Mouse (Mus musculus) hindbrain, postnatal 0 days (tissue): Measurements from ENCODE around the gene Inha. TPM values are rescaled to one million over a fixed set of nuclear protein-coding genes. Genes with fewer than 3 reads are reported as not detected.
A peak's percentile ranks its signal among the peaks of the same experiment; 100 is the strongest.

ENCODE experiments used
- ATAC-seq: fragments of 200-750 bp; cut with Nextera tagmentation; 2 replicates; pipeline ENCODE4 v1.8.0; 2017; ENCODE audit warnings: mild to moderate bottlenecking, moderate TSS enrichment, moderate library complexity
- DNase-seq: peaks from one replicate; pipeline ENCODE4 v3.0.0-alpha.2; 2015; ENCODE audit warnings: low spot score
- H3K27ac ChIP-seq: fragments of 300-500 bp; sonication (generic); 2 replicates; pipeline ENCODE4 v1.5.1; 2014; ENCODE audit warnings: mild to moderate bottlenecking
- H3K27me3 ChIP-seq: fragments of 300-500 bp; sonication (generic); 2 replicates; pipeline ENCODE4 v1.6.1; 2014; ENCODE audit warnings: low read length, mixed read lengths; ENCODE audit not compliant: insufficient read depth
- H3K36me3 ChIP-seq: fragments of 300-500 bp; sonication (generic); 2 replicates; pipeline ENCODE4 v1.6.1; 2014; ENCODE audit warnings: low read length, mixed read lengths; ENCODE audit not compliant: insufficient read depth
- H3K4me1 ChIP-seq: fragments of 300-500 bp; sonication (generic); 2 replicates; pipeline ENCODE4 v1.6.1; 2014; ENCODE audit warnings: antibody characterized with exemption, low read length, mixed read lengths; ENCODE audit not compliant: insufficient read depth
- H3K4me2 ChIP-seq: fragments of 300-500 bp; sonication (generic); 2 replicates; pipeline ENCODE4 v1.6.1; 2014; ENCODE audit warnings: low read depth, mild to moderate bottlenecking, low read length, moderate library complexity, mixed read lengths
- H3K4me3 ChIP-seq: fragments of 300-500 bp; sonication (generic); 2 replicates; pipeline ENCODE4 v1.5.1; 2014; ENCODE audit warnings: low read length
- H3K9ac ChIP-seq: fragments of 300-500 bp; sonication (generic); replicated peaks from 2 replicates; pipeline ENCODE4 v1.6.1; 2014; ENCODE audit warnings: mild to moderate bottlenecking, low read length, moderate library complexity, mixed read lengths
- H3K9me3 ChIP-seq: fragments of 300-500 bp; sonication (generic); 2 replicates; pipeline ENCODE4 v1.6.1; 2016; ENCODE audit warnings: low read length, mixed read lengths
- CTCF ChIP-seq: IDR thresholded peaks from 2 replicates; pipeline ENCODE4 v1.5.1; 2016; ENCODE audit warnings: antibody characterized with exemption, control low read depth, low read depth
- WGBS: fragments of 180-500 bp; shearing (Covaris S2); extraction: QIAGEN DNeasy Blood & Tissue Kit; methylation state at CpG from one replicate; pipeline ENCODE4 v1.1.7; 2014; 5-methylcytosine and 5-hydroxymethylcytosine counted together
- polyA plus RNA-seq: library from polyadenylated mRNA; unstranded; fragments of >200 nt; fragmentation: Nextera tagmentation; extraction: Ambion mirVana; gene quantifications from 2 replicates; pipeline ENCODE4 v1.2.1, GENCODE M21; 2015
- total RNA-seq: library from RNA; depleted of rRNA; stranded (reverse); fragments of >200 nt; gene quantifications from 2 replicates; pipeline ENCODE4 v1.2.3, GENCODE M21; 2014; rRNA removed

The Inha gene
- 28.9 and 31.8 TPM in 2 replicates for total RNA-seq
- 20.3 TPM in 2 replicates for polyA plus RNA-seq

GRCm38 (mm10) chr1:75507006-75507405 lies at the start of gene Inha:
Gene Inha (plus strand): TSS chr1:75507077.
- ATAC-seq: no peak
- WGBS: 79% methylated on average over 10 of the region's 10 CpGs

GRCm38 (mm10) chr1:75457710-75458024 lies 49.2 kb upstream of the Inha start:
- Histone ChIP-seq H3K36me3 (no peaks in the 10 kb centered on the region), H3K9ac (no peak overlapping the region), H3K27me3 (0 out of 2 replicates have a peak, but pooled peaks cover 4% of the 10 kb centered on the region), H3K9me3 (no peaks in the 10 kb centered on the region), H3K4me3 (no peak overlapping the region), H3K27ac (no peak overlapping the region), H3K4me1 (peaks cover 14% of the 10 kb centered on the region), H3K4me2 (0 out of 2 replicates have a peak overlapping the region, but pooled peaks have one; percentile 49)
- 17% methylated on average over 8 of the region's 10 CpGs for WGBS
- no peak for TF ChIP-seq CTCF
- DNase-seq (no peak), ATAC-seq (0 out of 2 replicates have a peak, but pooled peaks have one; percentile 2)

More at GRCm38 (mm10) chr1:75507006-75507405, at the start of gene Inha:
- Histone ChIP-seq H3K27ac (peak within 1 kb of the TSS; percentile 89), H3K27me3 (no peaks in the 10 kb centered on the region), H3K9me3 (no peaks in the 10 kb centered on the region), H3K36me3 (no peaks in the 10 kb centered on the region), H3K9ac (peak within 1 kb of the TSS; percentile 96), H3K4me3 (peak within 1 kb of the TSS; percentile 77), H3K4me1 (0 out of 2 replicates have a peak, but pooled peaks cover 11% of the 10 kb centered on the region), H3K4me2 (peak within 1 kb of the TSS; percentile 89)
- no peak for TF ChIP-seq CTCF
- DNase-seq: no peak

- H3K4me1 ChIP-seq: peaks cover 14% of the 10 kb centered on the region
- peak; percentile 55 for DNase-seq
- 5% methylated on average over 40 of the region's 42 CpGs for WGBS
Measured at GRCm38 (mm10) chr1:75458025-75458788, 48.7 kb upstream of the Inha start.

GRCm38 (mm10) chr1:75458789-75459684 lies 47.8 kb upstream of the Inha start:
- 0 out of 2 replicates have a peak overlapping the region, but pooled peaks have one; percentile 38 for H3K9ac ChIP-seq
- 11% methylated on average over 23 of the region's 23 CpGs for WGBS
- peak overlapping the region; percentile 20 for H3K4me3 ChIP-seq
- peak overlapping the region; percentile 49 for H3K4me2 ChIP-seq
- H3K9me3 ChIP-seq: no peaks in the 10 kb centered on the region
- TF ChIP-seq CTCF: no peak
- H3K27ac ChIP-seq: no peak overlapping the region; the same call in 1 of the 2 replicates
- ATAC-seq: no peak
- H3K4me1 ChIP-seq: peaks cover 14% of the 10 kb centered on the region
- DNase-seq: peak; percentile 61
- H3K27me3 ChIP-seq: 0 out of 2 replicates have a peak, but pooled peaks cover 4% of the 10 kb centered on the region
- H3K36me3 ChIP-seq: no peaks in the 10 kb centered on the region

More at GRCm38 (mm10) chr1:75458025-75458788, 48.7 kb upstream of the Inha start:
- H3K4me2 ChIP-seq: peak overlapping the region; percentile 49
- no peak overlapping the region; the same call in 1 of the 2 replicates for H3K27ac ChIP-seq
- no peaks in the 10 kb centered on the region for H3K36me3 ChIP-seq
- TF ChIP-seq CTCF: no peak
- H3K9ac ChIP-seq: 0 out of 2 replicates have a peak overlapping the region, but pooled peaks have one; percentile 38
- H3K4me3 ChIP-seq: peak overlapping the region; percentile 20
- peak; percentile 48 for ATAC-seq
- H3K27me3 ChIP-seq: 0 out of 2 replicates have a peak, but pooled peaks cover 4% of the 10 kb centered on the region
- no peaks in the 10 kb centered on the region for H3K9me3 ChIP-seq

- H3K4me3 ChIP-seq: no peak overlapping the region
- 0 out of 2 replicates have a peak, but pooled peaks cover 4% of the 10 kb centered on the region for H3K27me3 ChIP-seq
- H3K36me3 ChIP-seq: no peaks in the 10 kb centered on the region
- DNase-seq (no peak), ATAC-seq (no peak)
- H3K9ac ChIP-seq: no peak overlapping the region
- 59% methylated on average over 7 of the region's 7 CpGs for WGBS
- H3K4me2 ChIP-seq: no peak overlapping the region
- H3K27ac ChIP-seq: no peak overlapping the region
- H3K9me3 ChIP-seq: no peaks in the 10 kb centered on the region
- TF ChIP-seq CTCF: no peak
- H3K4me1 ChIP-seq: peaks cover 14% of the 10 kb centered on the region
Measured at GRCm38 (mm10) chr1:75460297-75460696, 46.6 kb upstream of the Inha start.

- Histone ChIP-seq H3K9ac (no peak overlapping the region), H3K36me3 (no peaks in the 10 kb centered on the region), H3K9me3 (no peaks in the 10 kb centered on the region), H3K27me3 (0 out of 2 replicates have a peak, but pooled peaks cover 4% of the 10 kb centered on the region), H3K4me2 (no peak overlapping the region), H3K4me1 (peaks cover 11% of the 10 kb centered on the region; the same call in 1 of the 2 replicates), H3K27ac (no peak overlapping the region), H3K4me3 (no peak overlapping the region)
- ATAC-seq (no peak), DNase-seq (no peak)
- 47% methylated on average over 1 of the region's 1 CpGs for WGBS
- no peak for TF ChIP-seq CTCF
Measured at GRCm38 (mm10) chr1:75462636-75463035, 44.2 kb upstream of the Inha start.
